Mouse (Mus musculus): ENCODE measurements around the gene Rsph3b. TPM values are rescaled to one million over a fixed set of nuclear protein-coding genes. Genes with fewer than 3 reads are reported as not detected.

Gene Rsph3b
- polyA plus RNA-seq, 1 experiment from 2014 or later: 12.0 TPM

GRCm38 (mm10) chr17:6884531-6884930 is 64.0 kb downstream of the Rsph3b start:
- Histone ChIP-seq H3K27me3 (ENCODE audit: control insufficient read depth, insufficient read depth, low read depth, low read length) (no peaks in the 10 kb centered on the region), H3K4me3 (ENCODE audit: low read depth, low read length) (no peak overlapping the region), H3K4me2 (ENCODE audit: low read depth, low read length) (no peak overlapping the region), H3K4me1 (ENCODE audit: control insufficient read depth, low read depth, low read length) (no peaks in the 10 kb centered on the region), H3K36me3 (ENCODE audit: control insufficient read depth, insufficient read depth) (no peaks in the 10 kb centered on the region), H3K9me3 (replicated peaks; ENCODE audit: control insufficient read depth, low read length) (no peaks in the 10 kb centered on the region), H3K27ac (ENCODE audit: low read length) (no peak overlapping the region), H3K9ac (ENCODE audit: low read depth, low read length) (no peak overlapping the region)
- 76% methylated on average over 1 of the region's 1 CpGs for WGBS (ENCODE audit: insufficient replicate concordance)
- no peak for ATAC-seq (ENCODE audit: low read depth)

- Histone ChIP-seq H3K27me3 (ENCODE audit: control insufficient read depth, insufficient read depth, low read depth, low read length) (no peaks in the 10 kb centered on the region), H3K9me3 (replicated peaks; ENCODE audit: control insufficient read depth, low read length) (no peaks in the 10 kb centered on the region), H3K9ac (ENCODE audit: low read depth, low read length) (no peak overlapping the region), H3K4me1 (ENCODE audit: control insufficient read depth, low read depth, low read length) (no peaks in the 10 kb centered on the region), H3K27ac (ENCODE audit: low read length) (no peak overlapping the region), H3K36me3 (ENCODE audit: control insufficient read depth, insufficient read depth) (no peaks in the 10 kb centered on the region), H3K4me2 (ENCODE audit: low read depth, low read length) (no peak overlapping the region), H3K4me3 (ENCODE audit: low read depth, low read length) (no peak overlapping the region)
- 36% methylated on average over 6 of the region's 6 CpGs for WGBS (ENCODE audit: insufficient replicate concordance)
- no peak for ATAC-seq (ENCODE audit: low read depth)
These were observed 67.2 kb downstream of the Rsph3b start for GRCm38 (mm10) chr17:6881306-6881705.

- Histone ChIP-seq H3K9ac (ENCODE audit: low read depth, low read length) (no peak overlapping the region), H3K27ac (ENCODE audit: low read length) (no peak overlapping the region), H3K9me3 (replicated peaks; ENCODE audit: control insufficient read depth, low read length) (no peaks in the 10 kb centered on the region), H3K4me1 (ENCODE audit: control insufficient read depth, low read depth, low read length) (0 out of 2 replicates have a peak, but pooled peaks cover 2% of the 10 kb centered on the region), H3K36me3 (ENCODE audit: control insufficient read depth, insufficient read depth) (no peaks in the 10 kb centered on the region), H3K4me3 (ENCODE audit: low read depth, low read length) (no peak overlapping the region), H3K27me3 (ENCODE audit: control insufficient read depth, insufficient read depth, low read depth, low read length) (no peaks in the 10 kb centered on the region), H3K4me2 (ENCODE audit: low read depth, low read length) (no peak overlapping the region)
- no peak for ATAC-seq (ENCODE audit: low read depth)
- WGBS (ENCODE audit: insufficient replicate concordance): 59% methylated on average over 2 of the region's 2 CpGs
These were observed 77.1 kb downstream of the Rsph3b start for GRCm38 (mm10) chr17:6871421-6871820.

- Histone ChIP-seq H3K4me3 (ENCODE audit: low read depth, low read length) (no peak overlapping the region), H3K9ac (ENCODE audit: low read depth, low read length) (no peak overlapping the region), H3K27ac (ENCODE audit: low read length) (no peak overlapping the region), H3K4me2 (ENCODE audit: low read depth, low read length) (no peak overlapping the region), H3K36me3 (ENCODE audit: control insufficient read depth, insufficient read depth) (no peaks in the 10 kb centered on the region), H3K9me3 (replicated peaks; ENCODE audit: control insufficient read depth, low read length) (no peaks in the 10 kb centered on the region), H3K4me1 (ENCODE audit: control insufficient read depth, low read depth, low read length) (0 out of 2 replicates have a peak, but pooled peaks cover 2% of the 10 kb centered on the region), H3K27me3 (ENCODE audit: control insufficient read depth, insufficient read depth, low read depth, low read length) (no peaks in the 10 kb centered on the region; the same call in 1 of the 2 replicates)
- no peak for ATAC-seq (ENCODE audit: low read depth)
These were observed 79.7 kb downstream of the Rsph3b start for GRCm38 (mm10) chr17:6868810-6869209.

- 18% methylated on average over 7 of the region's 7 CpGs for WGBS (ENCODE audit: insufficient replicate concordance)
- Histone ChIP-seq H3K27me3 (ENCODE audit: control insufficient read depth, insufficient read depth, low read depth, low read length) (peaks cover 4% of the 10 kb centered on the region; the same call in 1 of the 2 replicates), H3K36me3 (ENCODE audit: control insufficient read depth, insufficient read depth) (no peaks in the 10 kb centered on the region), H3K4me2 (ENCODE audit: low read depth, low read length) (no peak overlapping the region), H3K9ac (ENCODE audit: low read depth, low read length) (no peak overlapping the region), H3K9me3 (replicated peaks; ENCODE audit: control insufficient read depth, low read length) (no peaks in the 10 kb centered on the region), H3K4me1 (ENCODE audit: control insufficient read depth, low read depth, low read length) (0 out of 2 replicates have a peak, but pooled peaks cover 2% of the 10 kb centered on the region), H3K27ac (ENCODE audit: low read length) (no peak overlapping the region), H3K4me3 (ENCODE audit: low read depth, low read length) (no peak overlapping the region)
- peak; percentile 62 for ATAC-seq (ENCODE audit: low read depth)
These were observed 80.7 kb downstream of the Rsph3b start for GRCm38 (mm10) chr17:6867740-6868139.

GRCm38 (mm10) chr17:6866576-6866975 is 81.9 kb downstream of the Rsph3b start:
- Histone ChIP-seq H3K27me3 (ENCODE audit: control insufficient read depth, insufficient read depth, low read depth, low read length) (peaks cover 15% of the 10 kb centered on the region; the same call in 1 of the 2 replicates), H3K27ac (ENCODE audit: low read length) (no peak overlapping the region), H3K4me2 (ENCODE audit: low read depth, low read length) (no peak overlapping the region), H3K9ac (ENCODE audit: low read depth, low read length) (no peak overlapping the region), H3K36me3 (ENCODE audit: control insufficient read depth, insufficient read depth) (no peaks in the 10 kb centered on the region), H3K9me3 (replicated peaks; ENCODE audit: control insufficient read depth, low read length) (no peaks in the 10 kb centered on the region), H3K4me1 (ENCODE audit: control insufficient read depth, low read depth, low read length) (peaks cover 2% of the 10 kb centered on the region), H3K4me3 (ENCODE audit: low read depth, low read length) (no peak overlapping the region)
- WGBS (ENCODE audit: insufficient replicate concordance): 45% methylated on average over 1 of the region's 1 CpGs
- ATAC-seq (ENCODE audit: low read depth): no peak

- WGBS (ENCODE audit: insufficient replicate concordance): 62% methylated on average over 5 of the region's 5 CpGs
- H3K27ac ChIP-seq (ENCODE audit: low read length): no peak overlapping the region
- no peaks in the 10 kb centered on the region for H3K36me3 ChIP-seq (ENCODE audit: control insufficient read depth, insufficient read depth)
- ATAC-seq (ENCODE audit: low read depth): no peak
- H3K9ac ChIP-seq (ENCODE audit: low read depth, low read length): no peak overlapping the region
- peaks cover 21% of the 10 kb centered on the region for H3K27me3 ChIP-seq (ENCODE audit: control insufficient read depth, insufficient read depth, low read depth, low read length)
- no peak overlapping the region for H3K4me3 ChIP-seq (ENCODE audit: low read depth, low read length)
- H3K4me2 ChIP-seq (ENCODE audit: low read depth, low read length): no peak overlapping the region
- no peaks in the 10 kb centered on the region for H3K9me3 ChIP-seq (replicated peaks; ENCODE audit: control insufficient read depth, low read length)
- peaks cover 5% of the 10 kb centered on the region for H3K4me1 ChIP-seq (ENCODE audit: control insufficient read depth, low read depth, low read length)
These were observed 82.9 kb downstream of the Rsph3b start for GRCm38 (mm10) chr17:6865580-6865979.

- H3K4me2 ChIP-seq (ENCODE audit: low read depth, low read length): no peak overlapping the region
- 33% methylated on average over 13 of the region's 13 CpGs for WGBS (ENCODE audit: insufficient replicate concordance)
- H3K27me3 ChIP-seq (ENCODE audit: control insufficient read depth, insufficient read depth, low read depth, low read length): peaks cover 23% of the 10 kb centered on the region
- no peaks in the 10 kb centered on the region for H3K9me3 ChIP-seq (replicated peaks; ENCODE audit: control insufficient read depth, low read length)
- H3K9ac ChIP-seq (ENCODE audit: low read depth, low read length): no peak overlapping the region
- ATAC-seq (ENCODE audit: low read depth): no peak
- H3K27ac ChIP-seq (ENCODE audit: low read length): no peak overlapping the region
- H3K4me3 ChIP-seq (ENCODE audit: low read depth, low read length): no peak overlapping the region
- no peaks in the 10 kb centered on the region for H3K36me3 ChIP-seq (ENCODE audit: control insufficient read depth, insufficient read depth)
- peaks cover 5% of the 10 kb centered on the region for H3K4me1 ChIP-seq (ENCODE audit: control insufficient read depth, low read depth, low read length)
These were observed 83.6 kb downstream of the Rsph3b start for GRCm38 (mm10) chr17:6864869-6865268.

GRCm38 (mm10) chr17:6863521-6863920 is 85.0 kb downstream of the Rsph3b start:
- Histone ChIP-seq H3K36me3 (ENCODE audit: control insufficient read depth, insufficient read depth) (no peaks in the 10 kb centered on the region), H3K4me3 (ENCODE audit: low read depth, low read length) (no peak overlapping the region), H3K9me3 (replicated peaks; ENCODE audit: control insufficient read depth, low read length) (no peaks in the 10 kb centered on the region), H3K9ac (ENCODE audit: low read depth, low read length) (no peak overlapping the region), H3K27me3 (ENCODE audit: control insufficient read depth, insufficient read depth, low read depth, low read length) (peaks cover 23% of the 10 kb centered on the region), H3K27ac (ENCODE audit: low read length) (no peak overlapping the region), H3K4me1 (ENCODE audit: control insufficient read depth, low read depth, low read length) (peaks cover 5% of the 10 kb centered on the region), H3K4me2 (ENCODE audit: low read depth, low read length) (no peak overlapping the region)
- WGBS (ENCODE audit: insufficient replicate concordance): 65% methylated on average over 6 of the region's 6 CpGs
- ATAC-seq (ENCODE audit: low read depth): no peak
